Mouse (Mus musculus) left cerebral cortex, postnatal 4 days (tissue): Measurements from ENCODE around the gene Pcnx. TPM values are rescaled to one million over a fixed set of nuclear protein-coding genes. Genes with fewer than 3 reads are reported as not detected.
A peak's percentile ranks its signal among the peaks of the same experiment; 100 is the strongest.

Experiments used
- DNase-seq: peaks from one replicate; pipeline ENCODE4 v3.0.0-alpha.2; 2022
- intact Hi-C: fragments of 180-260 bp; cut with DNase I; formaldehyde crosslinking; loops from one replicate; pipeline ENCODE4 v1.15.1; 2025
- total RNA-seq, 2 experiments: library from RNA; stranded (reverse); gene quantifications; 2 replicates each; pipeline ENCODE4 v1.2.3; 2021

Pcnx gene
- 100 to 1,000 TPM in 1 of 2 experiments, 10 to 100 TPM in 1; 92.7 to 107 TPM for total RNA-seq

DNA sequence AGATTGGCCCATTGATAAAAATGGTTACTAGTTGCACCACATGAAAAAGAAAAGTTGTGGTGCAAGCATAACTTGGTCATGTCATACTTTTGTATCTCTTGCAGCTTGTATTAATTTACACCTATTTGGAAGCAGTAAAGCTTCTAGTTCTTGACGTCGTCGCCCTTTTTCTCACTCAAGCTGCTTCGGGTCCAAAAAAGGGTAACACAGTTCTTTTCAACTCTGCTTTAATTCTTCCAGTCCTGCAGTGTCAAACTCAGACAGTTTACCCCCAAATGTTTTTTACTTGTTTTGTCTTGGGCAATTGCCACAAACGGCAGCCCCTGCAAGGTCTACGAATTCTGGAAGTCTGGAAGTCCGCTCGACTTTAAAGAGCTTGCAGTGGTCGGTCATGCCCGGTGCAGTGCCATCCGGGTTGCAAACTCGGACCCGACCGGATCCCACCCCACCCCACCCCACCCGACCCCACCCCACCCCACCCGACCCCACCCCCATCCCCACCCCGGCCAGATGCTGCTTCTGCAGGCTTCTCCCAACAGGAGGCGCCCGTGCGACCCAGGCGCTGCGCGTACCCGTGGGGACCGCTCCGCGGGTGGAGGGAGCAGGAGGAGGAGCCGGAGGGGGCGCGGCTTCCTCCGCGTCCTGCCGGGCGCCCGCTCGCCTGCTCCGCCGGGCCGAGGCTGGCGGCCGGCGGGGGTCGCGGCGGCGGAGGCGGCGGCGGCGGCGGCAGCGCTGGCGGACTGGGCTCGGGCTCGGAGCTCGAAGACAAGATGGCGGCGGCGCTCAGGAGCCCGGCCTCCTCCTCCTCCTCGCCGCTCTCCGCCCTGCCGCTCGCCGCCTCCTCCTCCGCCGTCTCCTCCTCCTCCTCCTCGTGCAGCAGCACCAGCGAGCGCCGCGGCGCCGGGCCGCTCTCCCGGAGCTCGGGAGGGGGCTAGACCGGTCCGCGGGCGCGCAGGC lies at the start of gene Pcnx:
Pcnx (plus strand) TSS at position 673 of the 957 bp plus-strand sequence.
- intact Hi-C loops, result loop anchor here (5.0 kb wide), 2 partner anchors 58 to 62 kb away; no protein-coding TSS in a partner anchor
- peak; percentile 91 for DNase-seq

DNA sequence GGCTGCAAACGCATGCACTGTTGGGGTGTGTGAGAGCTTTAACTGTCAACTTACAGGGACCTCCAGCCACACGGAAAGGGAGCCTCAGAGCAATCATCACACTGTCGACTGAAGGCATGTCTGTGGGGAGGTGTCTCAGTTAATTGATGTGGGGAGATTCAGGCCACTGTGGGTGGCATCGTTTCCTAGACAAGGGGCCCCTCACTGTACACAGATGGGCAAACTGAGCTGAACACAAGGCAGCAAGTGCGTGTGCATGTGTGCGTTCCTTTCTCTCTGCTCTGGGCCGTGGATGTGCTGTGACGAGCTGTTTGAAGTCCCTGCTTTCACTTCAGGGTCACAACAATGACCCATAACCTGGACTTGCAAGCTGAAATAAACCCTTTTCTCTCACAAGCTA lies 49.4 kb upstream of the Pcnx start:
- DNase-seq, result no peak
- intact Hi-C loops, result no loop called here

- DNase-seq, result no peak
- intact Hi-C loops, result no loop called here
Observed at GRCm38 (mm10) chr12:81814742-81815141, 45.1 kb upstream of the Pcnx start.

- intact Hi-C loops, result no loop called here
- DNase-seq, result no peak
Observed at GRCm38 (mm10) chr12:81816330-81817125, 43.3 kb upstream of the Pcnx start.

DNA sequence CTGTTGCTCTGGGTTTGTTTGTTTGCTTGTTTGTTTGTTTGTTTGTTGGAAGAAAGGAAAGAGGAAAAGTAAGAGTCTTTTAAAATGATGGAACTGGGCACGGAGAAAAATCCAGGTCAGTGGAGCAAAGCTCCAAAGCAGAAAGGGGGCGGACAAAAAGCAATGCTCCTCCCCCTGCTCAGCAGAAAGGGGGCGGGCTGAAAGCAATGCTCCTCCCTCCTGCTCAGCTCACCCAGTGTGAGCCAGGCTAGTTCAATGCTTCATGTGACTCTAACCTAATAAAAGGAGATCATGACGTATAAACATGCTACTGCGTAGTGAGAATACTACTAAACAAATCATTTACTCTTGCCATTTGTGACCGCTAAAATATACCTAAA lies 42.7 kb upstream of the Pcnx start:
- intact Hi-C loops, result no loop called here
- DNase-seq, result no peak

DNA sequence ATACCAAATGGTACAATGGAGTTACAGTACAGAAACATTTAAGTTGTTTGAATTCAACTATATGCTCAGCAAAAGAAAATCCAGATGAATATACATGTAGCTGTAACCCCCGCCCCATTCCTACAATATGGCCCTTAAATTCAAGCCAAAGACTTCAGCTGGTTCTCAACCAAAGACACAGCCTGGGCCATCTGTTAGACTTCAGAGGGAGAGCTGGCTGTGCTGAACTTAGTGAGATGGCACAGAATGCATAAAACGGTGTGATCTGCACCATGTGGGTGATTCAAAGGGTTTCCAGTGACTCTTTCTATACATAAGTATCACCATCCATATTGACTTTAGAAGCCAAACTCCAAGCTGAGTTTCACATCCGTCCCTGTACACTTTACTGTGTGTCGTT lies 39.1 kb upstream of the Pcnx start:
- no peak for DNase-seq
- intact Hi-C loops, result no loop called here

- intact Hi-C loops, result no loop called here
- DNase-seq, result no peak
Observed at GRCm38 (mm10) chr12:81822176-81822575, 37.6 kb upstream of the Pcnx start.

- DNase-seq, result no peak
- intact Hi-C loops, result no loop called here
Observed at GRCm38 (mm10) chr12:81822778-81823480, 36.9 kb upstream of the Pcnx start.

- no peak for DNase-seq
- intact Hi-C loops, result no loop called here
Observed at GRCm38 (mm10) chr12:81828355-81828754, 31.5 kb upstream of the Pcnx start.

DNA sequence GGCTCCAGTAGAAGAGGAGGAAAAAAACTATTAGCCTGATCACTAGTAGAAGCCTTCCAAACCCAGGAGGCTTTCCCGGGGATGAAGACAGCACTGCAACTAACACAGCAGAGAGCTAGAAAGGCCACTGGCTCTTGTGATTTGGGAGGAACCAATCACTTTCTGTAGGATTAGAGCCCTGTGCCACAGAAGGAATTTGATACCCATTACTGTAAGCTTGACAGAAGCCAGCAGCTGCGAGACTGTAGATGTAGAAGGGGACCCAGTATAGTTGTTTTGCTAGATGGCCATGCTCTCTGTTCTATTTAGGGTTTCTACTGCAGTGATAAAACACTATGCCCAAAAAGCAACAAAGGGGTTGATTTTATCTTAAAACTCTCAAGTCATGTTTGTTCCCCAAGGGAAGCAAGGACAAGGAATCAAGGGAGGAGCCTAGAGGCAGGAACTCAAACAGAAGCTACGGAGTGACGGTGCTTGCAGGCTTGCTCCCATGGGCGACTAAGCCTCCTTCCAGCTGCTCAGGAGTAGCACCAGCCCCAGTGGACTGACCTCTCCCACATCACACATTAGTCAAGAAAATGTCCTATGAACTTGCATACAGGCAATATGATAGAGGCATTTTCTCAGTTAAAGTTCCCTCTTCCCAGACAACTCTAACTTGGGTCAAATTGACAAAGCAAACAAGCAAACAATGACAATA lies 27.6 kb upstream of the Pcnx start:
- DNase-seq, result no peak
- intact Hi-C loops, result no loop called here

DNA sequence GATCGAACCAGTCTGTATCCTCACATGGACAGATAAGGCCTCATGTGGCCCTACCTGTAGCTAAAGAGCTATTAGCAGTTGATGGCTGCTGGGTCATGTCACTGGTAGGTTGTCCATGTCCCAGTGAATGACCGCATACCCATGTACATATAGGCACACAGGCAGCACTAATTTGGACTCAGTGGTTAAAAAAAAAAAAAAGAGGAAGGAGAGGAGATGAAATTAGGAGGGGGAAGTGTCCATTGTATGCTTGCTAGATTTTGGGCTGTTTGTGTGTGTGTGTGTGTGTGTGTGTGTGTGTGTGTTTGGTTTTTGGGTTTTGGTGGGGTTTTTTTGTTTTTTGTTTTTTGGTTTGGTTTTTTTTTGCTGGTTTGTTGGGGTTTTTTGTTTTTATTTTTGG lies 26.7 kb upstream of the Pcnx start:
- intact Hi-C loops, result no loop called here
- DNase-seq, result no peak

DNA sequence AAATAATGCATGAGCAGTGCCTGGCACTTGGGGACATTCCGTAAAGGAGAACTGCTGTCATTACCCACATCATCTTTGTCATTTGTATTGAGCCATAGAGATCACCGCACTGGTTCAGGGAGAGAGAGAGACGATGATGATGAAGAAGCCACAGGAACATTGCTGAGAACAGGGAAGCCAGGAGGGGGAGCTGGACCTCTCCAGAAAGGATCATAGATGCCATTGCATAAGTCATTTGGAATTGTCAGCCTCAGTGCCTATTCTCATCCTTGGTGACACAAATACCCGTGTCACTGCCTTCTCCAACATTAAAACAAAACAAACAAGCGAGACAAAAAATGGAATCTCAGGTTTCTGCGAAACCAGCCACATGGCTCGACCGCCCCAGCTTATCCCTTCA lies 23.7 kb upstream of the Pcnx start:
- DNase-seq, result no peak
- intact Hi-C loops, result no loop called here

DNA sequence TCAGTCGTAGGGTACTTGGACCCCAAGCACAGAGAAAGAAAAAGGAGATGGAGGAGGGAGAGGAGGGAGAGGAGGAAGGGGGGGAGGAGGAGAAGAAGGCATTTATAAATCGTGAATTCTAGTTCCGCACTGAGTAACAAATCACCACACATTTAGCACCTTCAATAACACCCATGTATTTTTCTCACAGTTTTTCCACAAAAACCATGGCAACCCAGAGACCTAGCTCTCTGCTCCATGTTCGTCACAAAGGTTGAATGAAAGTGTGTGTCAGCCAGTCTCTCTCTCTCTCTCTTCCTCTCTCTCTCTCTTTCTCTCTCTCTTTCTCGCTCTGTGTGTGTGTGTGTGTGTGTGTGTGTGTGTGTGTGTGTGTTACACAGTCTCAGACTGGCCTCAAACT lies 22.4 kb upstream of the Pcnx start:
- intact Hi-C loops, result no loop called here
- no peak for DNase-seq

GRCm38 (mm10) chr12:81839663-81840062 lies 20.2 kb upstream of the Pcnx start:
- intact Hi-C loops, result no loop called here
- no peak for DNase-seq

DNA sequence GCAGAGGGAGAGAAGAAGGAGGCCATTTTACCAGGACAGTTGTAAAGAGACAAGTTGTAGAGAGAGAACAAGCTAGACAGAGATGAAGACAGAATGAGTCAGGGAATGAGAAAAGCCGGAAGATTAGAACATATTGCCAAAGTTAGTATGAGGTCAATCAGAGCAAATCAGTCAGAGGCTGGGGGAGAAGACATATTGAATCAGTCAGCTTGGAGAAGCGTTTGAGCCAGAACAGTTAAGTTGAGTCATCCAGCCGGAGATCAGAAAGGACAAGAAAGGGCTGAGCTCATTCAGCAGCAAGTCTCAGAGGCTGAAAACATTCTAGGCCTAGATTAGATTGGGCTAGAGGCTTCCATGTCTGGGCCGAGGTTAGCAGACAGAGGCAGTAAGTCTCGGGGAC lies 18.8 kb upstream of the Pcnx start:
- intact Hi-C loops, result no loop called here

GRCm38 (mm10) chr12:81843501-81843900 lies 16.3 kb upstream of the Pcnx start:
- intact Hi-C loops, result no loop called here
- peak; percentile 6 for DNase-seq

More for the DNA sequence above, 18.8 kb upstream of the Pcnx start:
- DNase-seq, result no peak

GRCm38 (mm10) chr12:81844572-81844971 lies 15.3 kb upstream of the Pcnx start:
- intact Hi-C loops, result no loop called here
- DNase-seq, result no peak

- intact Hi-C loops, result no loop called here
- DNase-seq, result peak; percentile 28
Observed at GRCm38 (mm10) chr12:81844981-81845380, 14.8 kb upstream of the Pcnx start.

- DNase-seq, result no peak
- intact Hi-C loops, result no loop called here
Observed at GRCm38 (mm10) chr12:81849629-81850028, 10.2 kb upstream of the Pcnx start.

DNA sequence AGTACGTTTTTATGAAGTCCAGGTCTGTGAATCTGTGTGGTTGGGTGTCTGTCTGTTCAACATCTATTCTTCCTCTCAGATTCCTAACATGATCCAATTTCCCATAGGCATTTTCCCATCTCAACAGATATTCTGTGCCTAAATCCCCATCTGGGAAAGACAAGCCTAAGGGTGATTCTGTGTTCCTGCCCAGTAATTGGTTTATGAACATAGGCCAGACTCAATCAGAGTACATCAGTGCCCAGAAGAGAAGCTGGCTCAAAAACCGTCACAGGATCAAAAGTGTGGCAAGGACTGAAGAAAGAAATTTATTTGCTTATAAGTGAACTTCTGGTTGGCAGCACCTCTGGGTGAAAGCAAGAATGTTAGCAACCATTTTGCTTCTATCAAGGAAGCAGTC lies 7.3 kb upstream of the Pcnx start:
- no peak for DNase-seq
- intact Hi-C loops, result no loop called here
